Mouse (Mus musculus) natural killer cell, adult 2 months (primary cell): ENCODE measurements around the gene Spin2d.
"Not testable (repeated sequence)": the region's sequence is repeated elsewhere in the genome, so short reads cannot be mapped to it uniquely, and the experiment has no call there.

Experiments used
- DNase-seq, 2 experiments: peaks; one replicate each; pipeline ENCODE4 v3.0.0; 2022; ENCODE audit warnings: low spot score in 2 of 2

Spin2d gene

GRCm38 (mm10) chrX:73176889-73177288 is at the start of gene Spin2d:
Gene Spin2d (minus strand): TSS chrX:73176989.
- not testable (repeated sequence) for DNase-seq

GRCm38 (mm10) chrX:73225365-73225764 is 48.6 kb upstream of the Spin2d start:
- no peak for DNase-seq

GRCm38 (mm10) chrX:73213819-73214564 is 37.2 kb upstream of the Spin2d start, which contains the start of gene Xlr4b:
Gene Xlr4b (plus strand): TSS chrX:73214333.
- peak; percentile 3 to 29 for DNase-seq

GRCm38 (mm10) chrX:73191934-73192333 is 15.1 kb upstream of the Spin2d start, which contains the start of gene Xlr3b:
Gene Xlr3b (plus strand): TSS chrX:73192207.
- peak in 1 of 2 experiments; percentile 15 for DNase-seq

GRCm38 (mm10) chrX:73149350-73149749 is 27.4 kb downstream of the Spin2d start, which contains the start of gene DXBay18:
Gene DXBay18 (minus strand): TSS chrX:73149450.
- DNase-seq = not testable (repeated sequence)

GRCm38 (mm10) chrX:73148496-73148895 is 28.3 kb downstream of the Spin2d start, which contains the start of gene Xlr5b:
Gene Xlr5b (plus strand): TSS chrX:73148796.
- DNase-seq = not testable (repeated sequence)

- DNase-seq = not testable (repeated sequence)
These were observed 33.6 kb downstream of the Spin2d start for GRCm38 (mm10) chrX:73143218-73143618.
